Mouse (Mus musculus): Measurements from ENCODE around the gene Olfr1370. TPM values are rescaled to one million over a fixed set of nuclear protein-coding genes. Genes with fewer than 3 reads are reported as not detected.
"Not testable (repeated sequence)": the region's sequence is repeated elsewhere in the genome, so short reads cannot be mapped to it uniquely, and the experiment has no call there.

Olfr1370 gene
- polyA plus RNA-seq (2016; fragmentation: Nextera tagmentation; extraction: Ambion mirVana): not detected in 2 replicates

DNA sequence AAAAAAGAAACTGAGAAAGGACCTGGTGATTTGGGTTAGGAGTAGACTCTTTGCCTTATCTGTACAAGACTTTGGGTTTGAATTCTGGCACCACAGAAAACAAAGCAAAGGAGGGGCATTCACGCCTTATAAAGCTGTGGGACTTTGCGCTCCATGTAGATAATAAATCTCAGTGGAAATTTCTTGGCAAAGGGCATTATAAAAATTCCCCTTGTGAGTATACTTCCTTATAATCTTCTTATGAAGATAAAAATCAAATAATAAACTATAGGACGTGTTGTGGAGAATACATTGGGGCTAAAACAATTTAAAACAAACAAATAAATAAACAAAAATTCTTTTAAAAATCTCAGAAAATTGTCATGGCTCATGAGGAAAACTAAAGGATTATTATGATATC is at the start of gene Olfr1370:
Gene Olfr1370, minus strand, starts transcription at position 101 of the 400 bp plus-strand sequence.
- no peak within 1 kb of the TSS for H3K4me3 ChIP-seq
- no peaks in the 10 kb centered on the region for H3K36me3 ChIP-seq (replicated peaks)
- WGBS: 82% methylated on average over 3 of the region's 3 CpGs
- no peaks in the 10 kb centered on the region for H3K9me3 ChIP-seq
- H3K4me1 ChIP-seq: no peaks in the 10 kb centered on the region
- no peaks in the 10 kb centered on the region for H3K27me3 ChIP-seq (replicated peaks; ENCODE audit: low read depth, poor library complexity, severe bottlenecking)
- no peak for DNase-seq (ENCODE audit: low spot score)
- H3K27ac ChIP-seq (replicated peaks): no peak within 1 kb of the TSS

DNA sequence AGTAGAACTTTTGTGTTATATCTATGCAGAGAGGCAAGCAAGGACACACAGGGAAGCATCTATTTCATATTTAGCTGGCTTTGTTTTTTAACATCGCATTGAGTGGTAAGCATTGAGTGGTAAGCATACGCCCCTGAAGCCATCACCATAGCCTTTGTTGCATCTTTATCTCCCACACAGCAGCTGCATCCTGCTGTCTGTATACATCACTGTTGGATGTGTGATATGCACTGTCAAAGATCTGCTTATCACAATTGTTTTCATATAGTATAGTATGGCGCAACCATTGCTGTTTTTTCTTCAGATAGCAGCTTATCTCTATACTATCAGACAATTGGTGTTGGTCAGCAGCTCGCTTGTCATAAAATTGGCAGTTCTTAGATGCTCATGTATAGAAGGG is 39.4 kb upstream of the Olfr1370 start:
- H3K4me1 ChIP-seq: no peaks in the 10 kb centered on the region

DNA sequence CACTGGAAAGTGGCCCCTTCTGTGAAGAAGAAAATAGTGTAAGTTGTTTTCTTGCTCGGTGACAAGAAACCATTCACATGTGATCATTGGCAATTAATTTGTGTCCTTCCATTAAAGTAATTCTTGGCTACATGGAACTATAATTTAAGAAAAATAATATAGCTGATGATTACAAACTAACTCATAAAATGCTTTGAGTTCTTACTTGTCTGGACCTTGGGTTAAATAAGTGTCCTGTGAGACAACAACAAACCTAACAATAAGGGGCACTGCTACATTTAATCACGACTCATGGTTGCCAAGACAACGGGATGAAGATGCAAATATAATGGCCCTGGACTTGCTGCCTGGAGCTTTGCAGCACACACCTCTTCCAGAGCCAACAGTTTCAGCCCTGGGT is 36.4 kb upstream of the Olfr1370 start, which contains the start of gene Olfr1369-ps1:
Gene Olfr1369-ps1, plus strand, starts transcription at position 301 of the 400 bp plus-strand sequence.
- not testable (repeated sequence) for H3K27ac ChIP-seq (replicated peaks); H3K4me1 ChIP-seq; H3K36me3 ChIP-seq (replicated peaks); DNase-seq (ENCODE audit: low spot score); H3K9me3 ChIP-seq; H3K27me3 ChIP-seq (replicated peaks; ENCODE audit: low read depth, poor library complexity, severe bottlenecking); H3K4me3 ChIP-seq
- WGBS: 79% methylated on average over 3 of the region's 3 CpGs

More for the DNA sequence above, 39.4 kb upstream of the Olfr1370 start:
- DNase-seq (ENCODE audit: low spot score): no peak
- 88% methylated on average over 4 of the region's 4 CpGs for WGBS
- Histone ChIP-seq H3K4me3 (no peak overlapping the region), H3K27ac (replicated peaks) (no peak overlapping the region), H3K36me3 (replicated peaks) (no peaks in the 10 kb centered on the region), H3K27me3 (replicated peaks; ENCODE audit: low read depth, poor library complexity, severe bottlenecking) (no peaks in the 10 kb centered on the region), H3K9me3 (no peaks in the 10 kb centered on the region)

DNA sequence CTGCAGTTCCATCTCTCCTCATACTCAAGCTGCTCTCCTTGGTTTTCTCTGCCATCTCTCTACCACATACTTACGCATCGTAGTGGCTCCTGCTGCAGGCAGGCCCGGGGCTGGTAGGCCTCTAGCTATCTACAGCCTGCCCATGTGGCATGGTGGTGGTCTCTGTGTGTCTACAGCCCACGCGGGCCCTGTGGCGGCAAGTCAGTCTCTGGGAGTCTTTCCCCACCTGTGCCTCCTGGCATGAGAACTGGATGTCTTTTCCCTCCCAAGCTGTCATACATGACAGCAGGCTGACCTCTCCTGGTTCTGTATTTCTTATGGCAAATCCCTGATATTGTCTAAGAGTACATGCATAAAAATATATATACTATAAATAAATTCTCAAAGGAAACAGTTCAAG is 35.7 kb upstream of the Olfr1370 start:
- no peaks in the 10 kb centered on the region for H3K27me3 ChIP-seq (replicated peaks; ENCODE audit: low read depth, poor library complexity, severe bottlenecking)
- WGBS: 91% methylated on average over 6 of the region's 6 CpGs
- no peak overlapping the region for H3K27ac ChIP-seq (replicated peaks)
- H3K36me3 ChIP-seq (replicated peaks): no peaks in the 10 kb centered on the region
- no peaks in the 10 kb centered on the region for H3K4me1 ChIP-seq
- H3K4me3 ChIP-seq: no peak overlapping the region
- H3K9me3 ChIP-seq: no peaks in the 10 kb centered on the region
- no peak for DNase-seq (ENCODE audit: low spot score)

DNA sequence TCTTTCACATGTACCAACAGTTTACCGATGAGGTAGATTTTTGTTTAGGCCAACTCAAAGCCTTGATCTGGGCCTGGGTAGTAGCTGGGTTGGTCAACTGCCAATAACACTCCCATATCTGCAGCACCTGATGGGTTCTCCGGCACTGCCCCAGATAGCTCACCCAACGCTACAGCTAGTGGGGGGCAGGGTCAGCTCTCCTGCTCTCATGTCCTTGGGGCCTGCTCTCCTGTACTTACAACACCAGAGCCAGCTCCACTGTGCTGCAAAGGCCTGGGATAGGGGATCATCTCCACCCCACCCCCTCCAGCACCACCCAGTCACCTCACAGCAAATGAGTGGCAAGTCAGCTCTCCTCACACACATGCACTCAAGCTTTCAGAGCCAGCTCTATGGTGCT is 35.0 kb upstream of the Olfr1370 start:
- DNase-seq (ENCODE audit: low spot score): no peak
- H3K9me3 ChIP-seq: no peaks in the 10 kb centered on the region
- H3K27ac ChIP-seq (replicated peaks): no peak overlapping the region
- H3K4me3 ChIP-seq: no peak overlapping the region
- H3K27me3 ChIP-seq (replicated peaks; ENCODE audit: low read depth, poor library complexity, severe bottlenecking): no peaks in the 10 kb centered on the region
- no peaks in the 10 kb centered on the region for H3K36me3 ChIP-seq (replicated peaks)
- H3K4me1 ChIP-seq: no peaks in the 10 kb centered on the region
- 96% methylated on average over 3 of the region's 3 CpGs for WGBS

DNA sequence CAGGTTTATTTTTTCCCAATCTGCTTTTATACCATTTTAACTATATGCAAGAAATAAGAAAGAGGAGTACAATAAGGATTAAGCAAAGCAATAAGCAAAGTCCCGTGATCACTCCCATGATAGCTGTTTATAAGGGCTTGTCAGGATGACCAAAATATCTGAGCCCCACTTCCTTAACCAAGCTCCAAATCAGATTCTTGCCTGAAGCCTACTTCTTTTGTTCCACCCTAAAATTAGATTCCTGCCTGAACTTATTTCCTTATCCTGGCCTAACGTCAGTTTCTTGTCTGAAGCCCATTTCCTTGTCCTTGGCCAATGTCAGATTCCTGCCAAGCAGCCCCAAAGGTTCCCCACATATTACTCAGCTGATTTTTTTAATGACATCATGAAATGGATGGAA is 7.9 kb upstream of the Olfr1370 start:
- no peaks in the 10 kb centered on the region for H3K36me3 ChIP-seq (replicated peaks)
- no peak for DNase-seq (ENCODE audit: low spot score)
- H3K27me3 ChIP-seq (replicated peaks; ENCODE audit: low read depth, poor library complexity, severe bottlenecking): no peaks in the 10 kb centered on the region
- no peak overlapping the region for H3K27ac ChIP-seq (replicated peaks)
- no peak overlapping the region for H3K4me3 ChIP-seq
- WGBS: 81% methylated on average over 2 of the region's 2 CpGs
- no peaks in the 10 kb centered on the region for H3K9me3 ChIP-seq
- H3K4me1 ChIP-seq: no peaks in the 10 kb centered on the region

DNA sequence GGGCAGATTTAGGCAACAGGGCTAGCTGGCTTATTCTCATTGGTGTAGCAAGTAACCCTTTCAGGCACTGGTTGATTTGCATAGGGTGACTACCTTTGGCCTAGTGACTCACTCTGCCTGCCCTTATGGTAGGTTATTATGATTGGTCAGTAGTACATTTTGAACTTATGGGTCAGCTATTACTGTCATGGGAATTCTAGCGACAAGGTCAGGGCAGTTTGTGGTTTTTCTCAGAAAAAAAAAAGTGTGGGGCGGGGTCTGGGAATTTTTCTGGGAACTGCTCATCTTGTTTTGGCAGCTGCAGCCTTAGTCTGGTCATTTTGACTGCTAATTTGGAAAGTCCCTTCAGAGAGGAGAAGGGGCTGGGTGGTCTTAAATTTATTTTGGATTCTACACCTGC is 8.7 kb downstream of the Olfr1370 start:
- H3K36me3 ChIP-seq (replicated peaks): no peaks in the 10 kb centered on the region
- 81% methylated on average over 2 of the region's 2 CpGs for WGBS
- no peaks in the 10 kb centered on the region for H3K9me3 ChIP-seq
- no peak for DNase-seq (ENCODE audit: low spot score)
- H3K4me3 ChIP-seq: no peak overlapping the region
- H3K27me3 ChIP-seq (replicated peaks; ENCODE audit: low read depth, poor library complexity, severe bottlenecking): no peaks in the 10 kb centered on the region
- H3K4me1 ChIP-seq: no peaks in the 10 kb centered on the region
- H3K27ac ChIP-seq (replicated peaks): no peak overlapping the region

DNA sequence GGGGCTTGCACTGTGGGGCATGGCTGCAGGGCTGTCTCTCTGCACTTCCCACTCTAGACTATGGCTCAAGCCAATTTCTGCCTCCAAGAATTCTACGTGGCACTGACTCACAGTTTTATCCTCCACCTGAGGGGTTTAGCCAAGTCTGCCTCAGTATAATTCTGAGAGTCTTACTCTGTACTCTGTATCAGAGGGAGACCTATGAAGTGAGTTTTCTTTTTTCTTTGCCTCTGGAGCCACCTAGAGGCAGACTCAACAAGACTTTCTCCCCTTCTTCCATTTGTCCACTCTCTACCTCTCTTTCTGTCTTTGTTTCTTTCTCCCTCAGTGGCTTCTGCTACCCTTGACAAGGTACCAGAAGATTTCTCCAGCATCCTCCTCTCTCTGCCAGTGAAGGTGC is 24.6 kb downstream of the Olfr1370 start:
- no peaks in the 10 kb centered on the region for H3K36me3 ChIP-seq (replicated peaks)
- 44% methylated on average over 1 of the region's 1 CpGs for WGBS
- no peak for DNase-seq (ENCODE audit: low spot score)

DNA sequence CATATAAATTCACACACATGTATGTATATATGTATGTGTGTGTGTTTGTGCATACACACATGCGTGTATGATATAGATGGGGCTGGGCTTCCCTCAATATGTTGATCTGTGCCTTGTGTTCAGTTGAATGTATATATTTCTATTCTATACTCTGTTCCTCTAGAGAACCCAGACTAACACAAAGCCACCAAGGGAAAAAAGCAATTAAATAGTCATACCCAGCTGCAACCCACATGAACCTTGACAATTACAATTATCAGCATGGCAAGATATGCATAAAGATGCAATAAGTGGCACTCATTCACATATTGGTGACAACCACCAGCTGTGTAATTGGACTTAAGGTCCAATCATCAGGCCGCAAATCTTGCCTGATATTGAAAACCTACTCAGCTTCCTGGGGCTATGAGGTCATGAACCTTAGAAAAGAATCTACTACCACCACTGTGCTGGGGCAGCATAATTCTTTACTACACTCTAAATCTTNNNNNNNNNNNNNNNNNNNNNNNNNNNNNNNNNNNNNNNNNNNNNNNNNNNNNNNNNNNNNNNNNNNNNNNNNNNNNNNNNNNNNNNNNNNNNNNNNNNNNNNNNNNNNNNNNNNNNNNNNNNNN is 34.1 kb downstream of the Olfr1370 start:
- Histone ChIP-seq H3K27ac (replicated peaks) (no peak overlapping the region), H3K9me3 (no peaks in the 10 kb centered on the region), H3K27me3 (replicated peaks; ENCODE audit: low read depth, poor library complexity, severe bottlenecking) (no peaks in the 10 kb centered on the region), H3K4me3 (no peak overlapping the region), H3K4me1 (peaks cover 7% of the 10 kb centered on the region; the same call in 1 of the 2 replicates), H3K36me3 (replicated peaks) (no peaks in the 10 kb centered on the region)
- no peak for DNase-seq (ENCODE audit: low spot score)
- WGBS: 87% methylated on average over 2 of the region's 2 CpGs

More for the DNA sequence above, 24.6 kb downstream of the Olfr1370 start:
- Histone ChIP-seq H3K9me3 (no peaks in the 10 kb centered on the region), H3K27ac (replicated peaks) (no peak overlapping the region), H3K27me3 (replicated peaks; ENCODE audit: low read depth, poor library complexity, severe bottlenecking) (no peaks in the 10 kb centered on the region), H3K4me1 (no peaks in the 10 kb centered on the region), H3K4me3 (no peak overlapping the region)

DNA sequence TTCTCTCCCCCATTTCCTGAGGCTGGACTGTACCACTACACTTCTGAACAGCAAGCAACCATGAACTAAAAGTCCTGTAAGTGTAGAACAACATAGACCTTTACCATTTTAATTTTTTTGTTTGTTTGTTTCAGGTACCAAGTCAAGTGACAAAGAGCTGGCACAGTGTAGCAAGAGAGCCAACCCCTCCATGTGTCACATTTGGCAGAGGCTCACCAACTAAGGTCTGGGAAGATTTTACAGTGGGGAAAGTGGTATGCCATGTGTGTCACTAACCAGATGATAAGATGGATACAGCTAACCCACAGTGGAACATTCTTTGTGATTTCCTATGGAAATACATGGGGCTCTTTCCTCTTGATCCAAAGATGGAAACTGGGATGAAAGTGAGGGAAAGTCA is 38.8 kb downstream of the Olfr1370 start:
- DNase-seq (ENCODE audit: low spot score): no peak

DNA sequence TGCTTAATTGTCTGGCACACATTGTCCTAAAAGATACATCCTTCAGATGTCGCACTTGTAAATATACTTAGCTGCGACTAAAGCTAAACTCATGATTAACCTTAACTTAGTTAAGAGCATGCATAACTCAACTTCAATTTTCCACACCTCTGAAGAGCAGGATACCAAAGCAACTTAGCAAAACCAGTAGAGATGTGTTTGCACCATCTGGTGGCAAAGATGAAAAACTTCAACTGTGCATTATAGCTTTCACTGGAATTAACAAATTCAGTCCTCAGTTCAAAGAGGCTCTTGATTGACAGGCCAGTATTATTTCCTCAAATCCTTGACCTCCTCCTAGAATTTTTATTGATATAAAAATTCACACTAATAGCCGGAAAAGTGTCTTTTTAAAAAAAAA is 39.7 kb downstream of the Olfr1370 start:
- H3K27me3 ChIP-seq (replicated peaks; ENCODE audit: low read depth, poor library complexity, severe bottlenecking): no peaks in the 10 kb centered on the region
- no peaks in the 10 kb centered on the region for H3K9me3 ChIP-seq
- H3K4me3 ChIP-seq: no peak overlapping the region
- no peaks in the 10 kb centered on the region for H3K4me1 ChIP-seq
- no peaks in the 10 kb centered on the region for H3K36me3 ChIP-seq (replicated peaks)
- 80% methylated on average over 3 of the region's 3 CpGs for WGBS
- DNase-seq (ENCODE audit: low spot score): no peak
- H3K27ac ChIP-seq (replicated peaks): no peak overlapping the region

More for the DNA sequence above, 38.8 kb downstream of the Olfr1370 start:
- Histone ChIP-seq H3K4me1 (no peaks in the 10 kb centered on the region), H3K27me3 (replicated peaks; ENCODE audit: low read depth, poor library complexity, severe bottlenecking) (no peaks in the 10 kb centered on the region), H3K4me3 (no peak overlapping the region), H3K36me3 (replicated peaks) (no peaks in the 10 kb centered on the region), H3K27ac (replicated peaks) (no peak overlapping the region), H3K9me3 (no peaks in the 10 kb centered on the region)

DNA sequence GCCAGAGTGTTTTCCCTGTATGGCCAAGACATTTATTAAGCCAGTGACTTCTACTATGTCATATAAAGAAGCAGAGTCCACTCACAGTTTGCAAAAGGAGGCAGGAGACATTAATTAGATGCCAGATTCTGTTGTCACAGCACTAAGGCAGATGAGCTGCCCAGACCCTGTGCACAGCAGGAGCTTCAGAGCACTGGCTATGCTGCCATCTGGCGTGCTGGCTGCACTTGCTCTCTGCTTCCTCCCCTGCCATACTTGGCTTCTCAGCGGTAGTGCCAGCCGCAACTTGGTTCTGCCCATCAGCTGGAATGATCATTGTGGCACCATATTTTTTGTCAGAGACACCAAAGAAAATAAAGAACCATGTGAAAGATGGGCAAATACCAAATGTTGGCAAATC is 41.6 kb downstream of the Olfr1370 start:
- no peak for DNase-seq (ENCODE audit: low spot score)

DNA sequence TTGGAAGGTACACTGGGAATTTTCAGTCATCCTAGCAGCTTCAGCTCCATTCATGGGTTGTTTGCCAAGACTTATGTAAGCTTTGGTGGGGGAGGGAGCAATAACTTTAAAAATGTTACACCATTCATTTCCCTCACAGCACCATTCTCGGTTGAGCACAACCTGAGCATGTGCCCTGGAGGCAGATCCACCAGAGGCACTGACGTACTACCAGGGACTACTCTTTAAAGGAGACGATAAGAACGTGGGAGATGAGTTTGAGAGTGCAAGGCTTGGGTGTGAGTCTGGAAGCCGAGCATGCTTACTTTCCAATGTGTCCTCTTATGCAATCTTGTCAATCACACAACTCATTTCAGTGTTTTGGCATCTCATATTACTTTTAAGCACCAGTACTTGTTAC is 49.9 kb downstream of the Olfr1370 start:
- H3K27me3 ChIP-seq (replicated peaks; ENCODE audit: low read depth, poor library complexity, severe bottlenecking): no peaks in the 10 kb centered on the region

More for the DNA sequence above, 41.6 kb downstream of the Olfr1370 start:
- 65% methylated on average over 3 of the region's 3 CpGs for WGBS
- Histone ChIP-seq H3K4me3 (no peak overlapping the region), H3K27me3 (replicated peaks; ENCODE audit: low read depth, poor library complexity, severe bottlenecking) (no peaks in the 10 kb centered on the region), H3K36me3 (replicated peaks) (no peaks in the 10 kb centered on the region), H3K9me3 (no peaks in the 10 kb centered on the region), H3K4me1 (no peaks in the 10 kb centered on the region), H3K27ac (replicated peaks) (no peak overlapping the region)

More for the DNA sequence above, 49.9 kb downstream of the Olfr1370 start:
- no peaks in the 10 kb centered on the region for H3K4me1 ChIP-seq
- DNase-seq (ENCODE audit: low spot score): no peak
- H3K36me3 ChIP-seq (replicated peaks): no peaks in the 10 kb centered on the region
- no peaks in the 10 kb centered on the region for H3K9me3 ChIP-seq
- no peak overlapping the region for H3K27ac ChIP-seq (replicated peaks)
- 82% methylated on average over 5 of the region's 5 CpGs for WGBS
- H3K4me3 ChIP-seq: no peak overlapping the region

Data from embryonic facial prominence, embryonic 10.5 days (tissue).